Mouse (Mus musculus): Measurements from ENCODE around the gene Grid2. TPM values are rescaled to one million over a fixed set of nuclear protein-coding genes. Genes with fewer than 3 reads are reported as not detected.

Grid2 gene
- polyA plus RNA-seq, 1 experiment from 2014 or later, result 2.2 TPM

GRCm38 (mm10) chr6:64274319-64275114, 1018.8 kb downstream of the Grid2 start:
- no peak overlapping the region for H3K9ac ChIP-seq
- no peak overlapping the region for H3K4me2 ChIP-seq (replicated peaks)
- H3K27ac ChIP-seq, result no peak overlapping the region
- no peaks in the 10 kb centered on the region for H3K9me3 ChIP-seq
- no peaks in the 10 kb centered on the region for H3K36me3 ChIP-seq
- WGBS, result 36% methylated on average over 2 of the region's 2 CpGs
- no peaks in the 10 kb centered on the region for H3K4me1 ChIP-seq
- H3K27me3 ChIP-seq, result no peaks in the 10 kb centered on the region
- ATAC-seq (ENCODE audit: low FRiP score, low read depth), result no peak
- H3K4me3 ChIP-seq, result no peak overlapping the region

GRCm38 (mm10) chr6:64279927-64280326, 1024.3 kb downstream of the Grid2 start:
- Histone ChIP-seq H3K4me2 (replicated peaks) (no peak overlapping the region), H3K36me3 (no peaks in the 10 kb centered on the region), H3K27me3 (no peaks in the 10 kb centered on the region), H3K4me1 (no peaks in the 10 kb centered on the region), H3K4me3 (no peak overlapping the region), H3K9ac (no peak overlapping the region), H3K27ac (no peak overlapping the region), H3K9me3 (no peaks in the 10 kb centered on the region)
- ATAC-seq (ENCODE audit: low FRiP score, low read depth), result no peak
- WGBS, result 86% methylated on average over 2 of the region's 2 CpGs

GRCm38 (mm10) chr6:64293761-64294160, 1038.1 kb downstream of the Grid2 start:
- WGBS, result 81% methylated on average over 1 of the region's 1 CpGs
- H3K9me3 ChIP-seq, result no peaks in the 10 kb centered on the region
- no peak overlapping the region for H3K27ac ChIP-seq

GRCm38 (mm10) chr6:64297633-64298032, 1042.0 kb downstream of the Grid2 start:
- Histone ChIP-seq H3K4me1 (no peaks in the 10 kb centered on the region), H3K9me3 (no peaks in the 10 kb centered on the region), H3K4me2 (replicated peaks) (no peak overlapping the region), H3K4me3 (no peak overlapping the region), H3K27ac (no peak overlapping the region), H3K36me3 (no peaks in the 10 kb centered on the region), H3K9ac (no peak overlapping the region), H3K27me3 (no peaks in the 10 kb centered on the region)
- 52% methylated on average over 1 of the region's 1 CpGs for WGBS
- ATAC-seq (ENCODE audit: low FRiP score, low read depth), result no peak

More at GRCm38 (mm10) chr6:64293761-64294160, 1038.1 kb downstream of the Grid2 start:
- no peak overlapping the region for H3K4me3 ChIP-seq
- no peak overlapping the region for H3K4me2 ChIP-seq (replicated peaks)
- no peaks in the 10 kb centered on the region for H3K36me3 ChIP-seq
- ATAC-seq (ENCODE audit: low FRiP score, low read depth), result no peak
- H3K27me3 ChIP-seq, result no peaks in the 10 kb centered on the region
- H3K4me1 ChIP-seq, result no peaks in the 10 kb centered on the region
- no peak overlapping the region for H3K9ac ChIP-seq

GRCm38 (mm10) chr6:64304709-64305476, 1049.2 kb downstream of the Grid2 start:
- no peaks in the 10 kb centered on the region for H3K36me3 ChIP-seq
- no peak overlapping the region for H3K9ac ChIP-seq
- H3K9me3 ChIP-seq, result no peaks in the 10 kb centered on the region
- no peak overlapping the region for H3K27ac ChIP-seq
- no peaks in the 10 kb centered on the region for H3K4me1 ChIP-seq
- H3K4me3 ChIP-seq, result no peak overlapping the region
- H3K4me2 ChIP-seq (replicated peaks), result no peak overlapping the region
- WGBS, result 86% methylated on average over 2 of the region's 2 CpGs
- no peak for ATAC-seq (ENCODE audit: low FRiP score, low read depth)
- H3K27me3 ChIP-seq, result no peaks in the 10 kb centered on the region

- no peak overlapping the region for H3K4me2 ChIP-seq (replicated peaks)
- WGBS, result 78% methylated on average over 1 of the region's 1 CpGs
- no peak overlapping the region for H3K4me3 ChIP-seq
- no peak overlapping the region for H3K9ac ChIP-seq
- H3K36me3 ChIP-seq, result no peaks in the 10 kb centered on the region
- ATAC-seq (ENCODE audit: low FRiP score, low read depth), result no peak
- H3K27me3 ChIP-seq, result no peaks in the 10 kb centered on the region
- H3K9me3 ChIP-seq, result no peaks in the 10 kb centered on the region
- H3K4me1 ChIP-seq, result no peaks in the 10 kb centered on the region
- H3K27ac ChIP-seq, result no peak overlapping the region
Measured at GRCm38 (mm10) chr6:64308631-64309030, 1053.0 kb downstream of the Grid2 start.

GRCm38 (mm10) chr6:64313132-64313531, 1057.5 kb downstream of the Grid2 start:
- 88% methylated on average over 1 of the region's 1 CpGs for WGBS
- ATAC-seq (ENCODE audit: low FRiP score, low read depth), result no peak
- Histone ChIP-seq H3K27me3 (no peaks in the 10 kb centered on the region), H3K4me2 (replicated peaks) (no peak overlapping the region), H3K9ac (no peak overlapping the region), H3K9me3 (no peaks in the 10 kb centered on the region), H3K27ac (no peak overlapping the region), H3K4me3 (no peak overlapping the region), H3K36me3 (no peaks in the 10 kb centered on the region), H3K4me1 (no peaks in the 10 kb centered on the region)

- Histone ChIP-seq H3K36me3 (no peaks in the 10 kb centered on the region), H3K27me3 (no peaks in the 10 kb centered on the region), H3K9ac (no peak overlapping the region), H3K4me3 (no peak overlapping the region), H3K9me3 (no peaks in the 10 kb centered on the region), H3K4me1 (no peaks in the 10 kb centered on the region), H3K4me2 (replicated peaks) (no peak overlapping the region), H3K27ac (no peak overlapping the region)
- ATAC-seq (ENCODE audit: low FRiP score, low read depth), result no peak
- 93% methylated on average over 1 of the region's 1 CpGs for WGBS
Measured at GRCm38 (mm10) chr6:64326936-64327335, 1071.3 kb downstream of the Grid2 start.

GRCm38 (mm10) chr6:64327876-64328275, 1072.2 kb downstream of the Grid2 start:
- Histone ChIP-seq H3K4me1 (no peaks in the 10 kb centered on the region), H3K27ac (no peak overlapping the region), H3K27me3 (no peaks in the 10 kb centered on the region), H3K9ac (no peak overlapping the region), H3K36me3 (no peaks in the 10 kb centered on the region), H3K4me3 (no peak overlapping the region), H3K9me3 (no peaks in the 10 kb centered on the region), H3K4me2 (replicated peaks) (no peak overlapping the region)
- no peak for ATAC-seq (ENCODE audit: low FRiP score, low read depth)
- WGBS, result 39% methylated on average over 3 of the region's 3 CpGs

GRCm38 (mm10) chr6:64398413-64399098, 1142.9 kb downstream of the Grid2 start:
- Histone ChIP-seq H3K9ac (no peak overlapping the region), H3K9me3 (no peaks in the 10 kb centered on the region), H3K27ac (no peak overlapping the region), H3K4me1 (no peaks in the 10 kb centered on the region), H3K27me3 (no peaks in the 10 kb centered on the region), H3K4me2 (replicated peaks) (no peak overlapping the region), H3K4me3 (no peak overlapping the region), H3K36me3 (no peaks in the 10 kb centered on the region)
- 93% methylated on average over 4 of the region's 4 CpGs for WGBS
- no peak for ATAC-seq (ENCODE audit: low FRiP score, low read depth)

GRCm38 (mm10) chr6:64427658-64428057, 1172.0 kb downstream of the Grid2 start:
- no peaks in the 10 kb centered on the region for H3K9me3 ChIP-seq
- H3K9ac ChIP-seq, result no peak overlapping the region
- H3K4me3 ChIP-seq, result no peak overlapping the region
- ATAC-seq (ENCODE audit: low FRiP score, low read depth), result no peak
- H3K4me1 ChIP-seq, result no peaks in the 10 kb centered on the region
- H3K27me3 ChIP-seq, result no peaks in the 10 kb centered on the region
- H3K36me3 ChIP-seq, result no peaks in the 10 kb centered on the region
- H3K27ac ChIP-seq, result no peak overlapping the region
- H3K4me2 ChIP-seq (replicated peaks), result no peak overlapping the region

- Histone ChIP-seq H3K4me3 (no peak overlapping the region), H3K4me1 (no peaks in the 10 kb centered on the region), H3K9ac (no peak overlapping the region), H3K36me3 (no peaks in the 10 kb centered on the region), H3K27me3 (no peaks in the 10 kb centered on the region), H3K27ac (no peak overlapping the region), H3K4me2 (replicated peaks) (no peak overlapping the region), H3K9me3 (no peaks in the 10 kb centered on the region)
- no peak for ATAC-seq (ENCODE audit: low FRiP score, low read depth)
- WGBS, result 50% methylated on average over 1 of the region's 1 CpGs
Measured at GRCm38 (mm10) chr6:64428898-64429297, 1173.2 kb downstream of the Grid2 start.
